Mouse (Mus musculus) ES-E14 (cell line): ENCODE data around the gene Srsf11.

Experiments
- CHD2 ChIP-seq: IDR thresholded peaks from 2 replicates; pipeline ENCODE4 v1.6.1; 2014; ENCODE audit warnings: mild to moderate bottlenecking, low read depth, low read length, inconsistent platforms
- MAFK ChIP-seq: IDR thresholded peaks from 2 replicates; pipeline ENCODE4 v1.6.1; 2014; ENCODE audit warnings: mild to moderate bottlenecking, low read depth, low read length, inconsistent platforms; ENCODE audit not compliant: insufficient read depth
- ZC3H11A ChIP-seq: IDR thresholded peaks from 2 replicates; pipeline ENCODE4 v1.6.1; 2012; ENCODE audit warnings: low read depth, mild to moderate bottlenecking, inconsistent platforms, low read length, borderline replicate concordance
- ZNF384 ChIP-seq: IDR thresholded peaks from 2 replicates; pipeline ENCODE4 v1.6.1; 2012; ENCODE audit warnings: low read depth, low read length, inconsistent platforms

GRCm38 (mm10) chr3:158075004-158075403 is 38.6 kb upstream of the Srsf11 start:
- TF ChIP-seq MAFK (no peak), CHD2 (no peak), ZNF384 (no peak), ZC3H11A (no peak)
